Mouse (Mus musculus) neutrophil, adult 5-6 weeks (primary cell): ENCODE results near the gene Rnase13. TPM values are rescaled to one million over a fixed set of nuclear protein-coding genes. Genes with fewer than 3 reads are reported as not detected.

Experiments
- ATAC-seq: fragments of 151-379, 151-347 bp; 2 replicates; pipeline ENCODE4 v1.8.0; 2017; ENCODE audit warnings: mild to moderate bottlenecking, moderate TSS enrichment; ENCODE audit not compliant: insufficient number of reproducible peaks, poor library complexity, low FRiP score, severe bottlenecking; ENCODE audit errors: extremely low read depth
- total RNA-seq: library from RNA; stranded (forward); fragments of 200-1000 nt; gene quantifications from 2 replicates; pipeline ENCODE4 v1.2.3, GENCODE M21; 2017

The Rnase13 gene
- total RNA-seq, 1 experiment from 2014 or later: not detected

DNA sequence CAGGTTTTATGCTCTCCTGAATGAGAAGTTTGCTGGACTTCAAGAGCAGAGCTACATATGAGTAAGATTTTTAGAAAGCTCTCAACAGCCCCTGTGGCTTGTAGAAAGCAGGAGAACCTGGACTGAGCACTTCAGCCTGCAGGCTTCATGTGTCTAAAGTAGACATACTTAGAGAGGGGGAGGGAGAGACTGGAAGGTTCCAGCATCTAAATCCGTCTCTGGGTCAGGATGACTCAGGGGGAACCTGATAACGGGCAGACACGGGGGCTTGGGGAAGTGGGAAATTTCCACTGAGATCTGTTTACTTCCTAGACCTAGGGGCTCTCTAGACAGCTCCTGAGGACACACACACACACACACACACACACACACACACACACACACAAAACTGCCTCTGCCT lies 7.5 kb downstream of the Rnase13 start:
- ATAC-seq: no peak

DNA sequence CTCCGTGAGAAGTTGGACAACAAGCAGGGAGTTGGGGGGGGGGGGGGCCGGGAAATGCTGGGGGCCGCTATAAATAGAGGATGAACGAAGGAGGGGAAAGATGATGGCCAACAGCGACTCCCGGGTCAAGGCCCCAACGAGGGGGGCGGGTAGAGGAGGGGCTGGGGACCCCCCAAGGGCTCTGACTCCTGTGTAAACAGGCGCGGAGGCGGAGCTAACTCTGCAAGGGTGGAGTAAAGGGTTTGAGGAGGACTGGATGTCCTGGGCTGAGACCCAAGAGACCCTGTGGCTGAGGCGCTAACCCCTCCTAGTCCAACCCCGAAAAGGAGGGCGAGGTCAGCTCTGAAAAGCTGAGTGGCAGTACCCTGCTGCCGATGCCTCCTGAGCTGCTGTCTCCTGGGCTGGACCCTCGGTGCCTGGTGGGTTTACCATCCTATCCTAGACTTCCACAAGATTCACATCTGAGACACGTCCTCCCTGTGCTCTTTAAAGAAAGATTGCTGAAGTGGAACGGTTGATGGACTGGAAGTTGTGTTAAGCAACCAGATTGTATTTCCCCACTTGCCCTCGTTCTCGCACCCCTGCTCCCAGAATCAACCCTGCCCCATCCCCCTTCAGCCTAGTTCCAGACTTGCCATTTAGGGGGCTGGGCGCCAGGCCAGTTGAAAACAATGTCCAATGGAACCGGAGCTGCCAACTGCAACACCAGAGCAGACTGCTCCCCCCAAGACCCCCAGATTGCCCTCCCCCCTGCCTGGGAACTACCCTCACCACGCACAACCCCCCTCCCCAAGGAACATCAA lies 8.4 kb downstream of the Rnase13 start, which contains the start of gene Ndrg2:
Ndrg2 (minus strand) TSS at position 199 of the 803 bp plus-strand sequence.
- no peak for ATAC-seq

DNA sequence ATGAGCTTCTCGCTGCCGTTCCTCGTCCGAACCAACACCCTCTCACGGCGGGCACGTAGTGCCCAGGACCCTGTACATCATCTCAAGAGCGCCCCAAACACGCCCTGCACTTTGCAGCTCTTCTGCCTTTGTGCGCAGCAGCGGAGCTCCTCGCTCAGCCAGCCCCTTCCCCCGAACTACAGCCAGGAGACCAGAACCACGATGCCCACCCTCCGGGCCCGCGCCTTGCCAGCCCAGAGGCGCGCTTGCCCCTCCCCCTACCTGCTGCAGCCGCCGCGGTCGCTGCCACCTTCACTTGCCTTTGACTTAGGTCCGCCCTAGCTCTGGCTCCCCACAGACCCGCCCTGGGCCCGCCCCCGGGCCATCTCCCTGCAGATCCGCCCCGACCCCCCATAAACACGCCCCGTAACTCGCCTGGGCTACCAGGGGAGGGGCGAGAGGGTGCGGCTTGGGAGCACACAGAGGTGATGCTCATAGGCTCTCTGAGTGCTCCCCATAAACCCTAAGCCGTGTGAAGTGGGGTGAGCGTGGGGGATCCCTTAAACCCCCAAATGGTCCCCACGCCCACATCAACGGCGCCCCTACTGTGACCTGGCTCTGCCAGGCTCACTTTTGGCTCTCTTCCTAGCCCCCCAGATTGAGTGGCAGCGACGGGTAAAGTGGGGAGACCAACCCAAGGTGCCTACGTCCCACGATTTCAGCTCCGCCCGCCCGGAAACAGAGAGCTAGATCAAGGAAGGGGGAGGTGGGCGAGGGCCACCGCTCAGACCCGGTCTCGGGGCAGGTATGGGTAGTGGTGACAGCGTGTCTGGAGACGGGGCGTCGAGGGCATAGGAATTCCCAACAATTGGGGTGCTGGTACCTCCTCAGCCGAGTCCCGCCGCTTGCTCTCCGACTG lies 9.3 kb downstream of the Rnase13 start:
- ATAC-seq: peak; percentile 61

DNA sequence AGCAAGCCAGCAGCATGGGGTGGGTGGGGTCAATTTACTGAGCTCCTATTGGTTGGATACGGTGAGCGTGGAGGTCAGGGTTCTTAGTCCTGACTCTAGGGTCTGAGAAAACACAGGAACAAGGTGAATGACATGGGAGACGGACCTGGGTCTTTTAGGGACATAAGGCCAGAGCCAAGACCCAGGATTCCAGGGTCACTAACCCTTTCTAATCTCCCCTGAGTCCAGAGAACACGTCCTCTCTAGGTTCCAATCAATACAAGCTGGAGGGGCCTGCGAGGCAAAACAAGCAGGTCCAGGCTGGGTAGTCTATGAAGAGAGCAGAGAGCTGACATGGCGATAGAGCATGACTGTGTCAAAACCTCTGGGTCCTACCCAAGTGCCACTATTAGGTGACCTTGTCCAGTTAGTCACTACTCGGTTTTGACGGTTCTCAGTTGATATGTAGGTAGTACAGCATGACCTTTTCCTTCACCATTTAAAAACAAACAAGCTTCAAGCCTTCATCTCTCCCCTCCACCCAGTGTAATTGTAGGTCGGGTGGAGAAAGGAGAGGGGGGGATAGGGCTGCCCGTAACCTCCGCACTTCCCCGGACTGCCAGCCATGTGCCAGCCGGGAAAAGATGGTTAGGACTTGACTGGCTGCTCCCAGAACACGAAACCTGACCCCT lies 10.0 kb downstream of the Rnase13 start:
- ATAC-seq: no peak

DNA sequence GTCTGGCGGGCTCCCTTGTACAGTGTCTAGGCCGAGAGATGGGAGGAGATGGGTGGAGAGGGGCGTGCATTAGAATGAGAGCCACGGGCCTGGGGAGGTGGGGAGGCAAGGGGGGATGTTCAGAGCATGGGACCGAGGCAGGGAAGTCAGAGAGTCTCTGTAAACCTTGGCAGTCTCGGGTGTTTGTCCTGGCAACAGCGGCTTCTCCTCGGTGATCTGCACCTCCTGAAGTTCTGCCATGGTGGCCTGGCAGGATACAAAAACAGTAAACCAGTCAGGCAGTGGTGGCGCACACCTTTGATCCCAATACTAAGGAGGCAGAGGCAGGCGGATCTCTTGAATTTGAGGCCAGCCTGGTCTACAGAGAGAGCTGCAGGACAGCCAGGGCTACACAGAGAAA lies 11.3 kb downstream of the Rnase13 start:
- no peak for ATAC-seq

DNA sequence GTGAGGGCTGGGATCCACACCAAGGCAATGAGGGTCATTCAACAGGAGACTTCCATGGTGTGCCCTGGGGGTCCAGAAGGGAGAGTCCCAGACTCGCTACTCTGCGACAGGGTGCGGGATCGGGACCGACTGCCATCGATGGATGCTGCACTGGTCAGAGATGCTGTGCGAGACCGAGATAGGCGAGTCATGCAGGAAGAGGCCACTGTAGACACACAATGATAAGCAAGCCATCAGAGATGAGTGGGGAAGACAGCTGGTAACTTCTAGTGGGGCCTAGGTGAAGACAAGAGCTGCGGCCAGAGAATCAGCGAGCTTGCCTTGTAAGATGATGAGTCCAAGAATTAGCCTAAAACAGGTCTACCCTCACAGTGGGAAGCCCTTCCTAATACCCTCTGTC lies 16.5 kb downstream of the Rnase13 start:
- ATAC-seq: no peak

DNA sequence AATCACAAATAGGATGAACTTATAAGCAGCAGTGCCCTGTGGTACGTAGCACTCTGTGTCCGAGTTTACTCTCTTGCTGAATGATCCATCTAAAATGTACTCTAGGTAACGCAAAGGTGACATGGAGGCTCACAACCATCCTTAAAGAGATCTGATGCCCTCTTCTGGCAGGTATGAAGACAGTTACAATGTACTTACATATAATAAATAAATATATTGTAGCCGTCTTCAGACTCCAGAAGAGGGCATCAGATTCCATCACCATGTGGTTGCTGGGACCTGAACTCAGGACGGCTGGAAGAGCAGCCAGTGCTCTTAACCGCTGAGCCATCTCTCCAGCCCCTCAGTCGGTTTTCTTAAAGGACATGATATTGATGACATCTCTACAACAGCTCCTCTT lies 17.9 kb downstream of the Rnase13 start:
- no peak for ATAC-seq

DNA sequence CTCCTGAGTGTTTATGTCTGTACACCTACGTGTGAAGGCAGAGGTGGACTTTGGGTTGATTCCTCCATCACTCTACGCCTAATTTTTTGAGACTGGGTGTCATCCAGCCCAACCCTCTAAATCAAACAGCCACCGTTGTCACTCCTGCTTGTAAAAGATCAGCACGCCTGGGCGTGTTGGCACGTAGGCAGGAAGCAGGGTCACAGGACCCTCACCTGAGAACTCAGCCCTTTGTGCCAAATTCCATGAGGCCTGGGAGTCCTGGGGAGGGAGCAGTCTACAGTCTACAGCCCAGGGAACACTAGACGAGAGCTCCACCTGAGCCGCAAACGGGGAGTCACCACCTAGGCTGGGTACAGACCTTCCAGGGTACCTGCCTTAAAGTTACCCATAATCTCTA lies 18.8 kb downstream of the Rnase13 start:
- ATAC-seq: no peak

DNA sequence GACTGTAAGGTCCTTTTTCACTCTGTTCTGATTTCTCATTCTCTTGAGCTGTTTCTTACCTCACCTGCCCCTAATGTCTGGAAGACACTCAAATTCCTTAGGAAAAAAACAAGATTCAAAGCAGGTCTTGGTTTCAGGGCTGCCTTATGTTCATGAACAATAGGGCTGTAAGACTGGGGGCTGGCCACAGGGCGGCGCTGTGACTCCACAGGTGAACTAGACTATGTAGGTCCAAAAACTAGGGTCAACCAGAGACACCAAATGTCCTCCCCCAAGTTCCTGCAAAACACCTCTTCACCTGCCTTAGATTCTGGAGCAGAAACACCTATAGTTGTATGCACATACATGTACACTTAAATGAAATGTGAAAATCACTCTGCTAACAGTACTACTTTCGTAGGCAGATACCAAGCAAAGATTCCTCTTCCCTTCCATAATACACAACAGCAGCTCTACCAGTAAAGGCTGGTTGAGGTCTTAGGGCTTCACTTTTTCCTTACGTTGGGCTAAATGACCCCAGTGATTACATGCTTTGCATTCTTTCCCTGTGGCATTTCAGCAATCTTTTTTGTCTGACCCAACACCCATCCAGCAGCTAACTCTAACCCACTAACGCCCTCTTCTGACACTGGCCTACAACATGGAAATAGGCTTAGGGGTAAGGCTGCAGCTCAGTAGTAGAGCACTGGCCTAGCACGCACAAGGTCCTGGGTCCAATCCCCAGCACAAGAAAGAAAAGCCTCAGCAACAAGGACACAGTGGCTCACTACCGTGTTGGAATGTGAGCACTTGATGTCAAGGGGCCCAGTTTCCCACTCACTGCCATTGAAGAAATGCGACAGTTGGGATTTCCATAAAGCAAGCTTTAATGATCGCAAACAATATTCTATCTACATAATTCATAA lies 19.5 kb downstream of the Rnase13 start:
- peak; percentile 55; the same call in 1 of the 2 replicates for ATAC-seq

DNA sequence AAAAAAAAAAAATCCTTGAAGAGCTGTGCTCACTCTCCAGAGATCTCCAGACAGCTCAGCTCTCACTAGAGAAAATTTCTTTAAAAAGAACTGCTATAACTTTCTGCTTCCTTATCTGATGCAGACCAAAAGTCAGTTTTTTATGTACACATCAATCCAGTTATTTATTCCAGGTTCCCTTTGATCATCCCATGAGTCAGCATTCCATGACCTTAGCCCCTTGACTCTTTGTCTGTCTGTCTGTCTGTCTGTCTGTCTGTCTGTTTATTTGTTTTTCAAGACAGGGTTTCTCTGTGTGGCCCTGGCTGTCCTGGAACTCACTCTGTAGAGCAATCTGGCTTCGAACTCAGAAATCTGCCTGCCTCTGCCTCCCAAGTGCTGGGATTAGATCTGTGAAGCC lies 23.2 kb downstream of the Rnase13 start:
- no peak for ATAC-seq

DNA sequence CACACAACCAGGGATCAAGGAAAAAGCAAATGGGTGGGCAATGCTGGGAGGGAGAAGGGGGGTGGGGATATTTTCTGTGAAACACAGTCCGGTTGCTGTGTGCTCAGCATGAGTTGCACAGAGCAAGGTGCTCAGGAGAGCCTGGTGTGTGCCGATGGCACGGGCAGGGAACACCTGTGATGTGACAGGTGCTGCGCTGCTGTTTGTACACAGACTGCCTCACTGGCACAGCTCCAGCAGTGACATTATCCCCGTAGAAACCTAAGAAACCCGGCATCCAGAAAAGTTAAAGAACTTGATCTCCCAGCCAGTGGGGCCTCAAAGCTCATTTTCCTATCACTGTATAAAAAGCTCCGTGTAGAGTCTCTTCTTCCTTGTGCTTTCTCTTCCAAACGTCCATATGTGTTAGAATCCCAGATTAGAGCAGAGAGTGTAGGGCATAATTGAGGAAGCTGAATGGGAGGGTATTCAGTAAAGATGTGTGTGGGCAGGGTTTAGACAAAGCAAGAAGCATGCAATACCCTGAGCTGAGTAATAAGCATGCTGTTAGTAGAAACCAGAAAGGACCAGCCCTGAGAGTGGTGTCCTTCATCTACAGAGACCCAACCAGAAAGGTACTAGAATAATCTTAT lies 25.9 kb downstream of the Rnase13 start:
- no peak for ATAC-seq

DNA sequence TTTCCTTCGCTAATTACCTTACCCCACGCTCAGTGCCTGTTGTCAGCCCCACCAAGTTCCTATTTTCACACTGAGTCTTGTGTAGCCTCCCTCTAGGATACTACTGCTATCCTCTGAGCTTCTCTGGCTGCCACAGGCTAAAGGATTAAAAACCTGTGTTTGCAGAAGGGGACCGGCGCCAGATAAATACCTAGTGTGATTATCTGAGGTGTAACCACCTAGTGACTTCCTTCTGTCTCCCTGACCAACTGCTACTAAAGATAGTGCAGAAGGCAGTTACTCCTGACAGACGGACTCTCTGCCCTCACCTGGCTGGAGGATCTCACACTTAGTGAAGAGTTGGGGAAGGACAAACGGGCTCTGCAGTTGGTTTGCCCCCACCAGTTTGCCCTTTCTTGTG lies 26.6 kb downstream of the Rnase13 start:
- ATAC-seq: no peak

DNA sequence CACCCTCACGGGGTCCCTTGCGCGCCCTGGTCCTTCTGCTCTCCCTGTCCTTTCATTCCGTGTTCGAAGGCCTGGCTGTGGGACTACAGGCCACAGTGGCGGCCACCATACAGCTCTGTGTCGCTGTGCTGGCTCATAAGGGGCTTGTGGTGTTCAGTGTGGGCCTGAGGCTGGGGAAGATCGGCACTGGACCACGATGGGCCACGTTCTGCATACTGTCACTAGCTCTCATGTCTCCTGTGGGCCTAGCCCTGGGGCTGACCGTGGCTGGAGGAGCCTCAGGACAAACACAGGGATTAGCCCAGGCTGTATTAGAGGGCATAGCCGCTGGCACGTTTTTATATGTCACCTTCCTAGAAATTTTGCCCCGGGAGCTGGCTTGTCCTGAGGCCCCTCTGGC lies 27.5 kb downstream of the Rnase13 start:
- no peak for ATAC-seq

DNA sequence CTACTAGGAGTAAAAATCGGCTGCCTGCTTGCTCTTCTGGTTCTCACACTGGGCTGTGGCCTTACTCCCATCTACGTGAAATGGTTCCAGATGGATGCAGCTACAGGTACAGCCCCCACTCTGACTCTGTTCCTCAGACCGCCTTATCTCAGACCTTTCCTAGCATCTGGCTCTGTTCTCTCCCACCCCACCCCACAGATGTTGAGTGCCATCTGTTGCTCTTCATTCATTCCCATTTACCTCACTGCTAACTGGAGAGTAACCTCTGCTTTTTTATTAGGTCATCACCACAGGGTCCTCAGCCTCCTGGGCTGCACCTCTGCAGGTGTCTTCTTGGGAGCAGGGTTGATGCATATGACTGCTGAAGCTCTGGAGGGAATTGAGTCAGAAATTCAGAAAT lies 28.8 kb downstream of the Rnase13 start:
- no peak for ATAC-seq

DNA sequence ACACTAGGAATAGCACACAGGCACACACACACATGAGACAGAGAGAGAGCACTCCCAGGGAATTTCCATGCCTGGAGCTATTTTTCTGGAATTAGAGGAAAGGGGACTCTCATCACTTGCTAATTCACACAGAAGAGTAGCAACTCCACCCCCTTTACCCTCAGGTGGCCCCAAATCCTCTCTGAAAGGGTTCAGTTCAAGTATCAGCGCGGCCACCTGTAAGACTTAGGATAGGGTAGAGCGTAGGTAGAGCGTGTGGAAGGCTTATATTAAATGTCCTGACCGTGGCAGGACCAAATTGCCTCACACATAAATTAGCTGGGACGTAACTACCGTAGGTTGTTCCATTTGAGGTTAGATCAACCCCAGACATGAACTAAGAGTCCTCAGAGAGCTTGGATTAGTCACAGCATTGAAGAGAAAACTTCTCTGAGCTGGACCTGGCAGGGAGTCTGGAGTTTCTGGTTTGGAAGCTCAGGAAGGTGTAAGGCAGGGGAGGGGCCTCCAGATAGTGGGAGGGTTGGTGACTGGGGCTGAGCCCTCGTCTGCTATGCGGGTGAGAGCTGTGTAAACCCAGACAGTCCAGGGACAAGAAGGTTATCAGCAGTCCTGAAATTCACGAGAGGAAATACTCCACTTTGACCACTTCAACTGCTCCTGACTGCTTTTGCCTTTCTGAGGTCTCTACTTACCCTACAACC lies 29.3 kb downstream of the Rnase13 start:
- no peak for ATAC-seq

DNA sequence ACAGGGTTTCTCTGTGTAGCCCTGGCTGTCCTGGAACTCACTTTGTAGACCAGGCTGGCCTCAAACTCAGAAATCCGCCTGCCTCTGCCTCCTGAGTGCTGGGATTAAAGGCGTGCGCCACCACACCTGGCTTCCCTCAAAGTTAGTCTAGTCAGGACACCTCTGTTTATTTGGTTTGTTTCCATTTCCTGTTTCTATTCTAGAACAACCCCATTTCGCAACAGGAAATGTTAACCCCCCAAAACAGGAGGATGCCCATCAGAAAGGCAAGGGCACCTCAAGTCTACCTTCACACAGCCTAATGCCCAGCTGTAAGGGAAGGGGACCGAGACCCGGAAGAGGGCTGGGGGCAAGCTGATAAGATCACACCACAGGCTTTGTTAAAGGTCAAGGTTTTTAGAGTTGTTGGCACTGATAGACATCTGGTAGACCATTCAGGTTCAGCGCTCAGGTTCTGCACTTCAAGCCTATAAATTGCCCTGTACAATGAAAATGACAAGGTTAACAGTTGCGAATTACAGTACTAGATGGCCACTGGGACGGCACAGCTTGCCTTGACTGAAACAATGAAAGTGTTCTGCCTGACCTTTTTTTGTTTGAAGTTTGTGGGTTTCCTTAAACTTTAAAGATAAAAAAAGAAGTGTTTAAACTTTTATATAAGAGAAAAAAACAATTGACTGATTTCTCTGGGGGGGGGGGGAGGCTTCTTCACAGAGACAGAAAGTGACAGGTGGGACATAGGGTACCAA lies 30.2 kb downstream of the Rnase13 start, which contains the start of gene Slc39a2:
Slc39a2 (plus strand) TSS at position 699 of the 749 bp plus-strand sequence.
- ATAC-seq: no peak

DNA sequence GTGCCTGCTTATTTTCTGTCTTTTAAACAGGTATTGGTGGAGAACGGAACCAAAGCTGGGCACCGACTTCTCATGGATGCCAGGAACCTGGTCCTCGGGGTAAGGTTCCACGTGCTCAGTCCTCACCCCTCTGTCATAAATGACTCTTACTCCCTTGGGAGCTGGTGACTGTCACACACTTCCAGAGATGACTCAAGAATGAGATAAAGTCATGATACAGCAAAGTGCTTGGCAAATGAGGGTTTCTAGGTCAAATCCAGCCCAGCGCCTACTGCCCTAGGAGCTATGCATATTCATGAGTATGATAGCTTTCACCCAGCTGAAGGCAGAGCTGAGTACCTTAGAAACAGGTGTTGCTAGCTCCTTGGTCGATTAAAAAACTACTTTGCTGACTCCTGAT lies 32.7 kb downstream of the Rnase13 start:
- no peak for ATAC-seq
